Mouse (Mus musculus): ENCODE data around the gene Arhgap28. TPM values are rescaled to one million over a fixed set of nuclear protein-coding genes. Genes with fewer than 3 reads are reported as not detected.
A peak's percentile ranks its signal among the peaks of the same experiment; 100 is the strongest.

Gene Arhgap28
- total RNA-seq, 4 experiments from 2014 or later, result 0.38 to 0.56 (median 0.42) TPM

DNA sequence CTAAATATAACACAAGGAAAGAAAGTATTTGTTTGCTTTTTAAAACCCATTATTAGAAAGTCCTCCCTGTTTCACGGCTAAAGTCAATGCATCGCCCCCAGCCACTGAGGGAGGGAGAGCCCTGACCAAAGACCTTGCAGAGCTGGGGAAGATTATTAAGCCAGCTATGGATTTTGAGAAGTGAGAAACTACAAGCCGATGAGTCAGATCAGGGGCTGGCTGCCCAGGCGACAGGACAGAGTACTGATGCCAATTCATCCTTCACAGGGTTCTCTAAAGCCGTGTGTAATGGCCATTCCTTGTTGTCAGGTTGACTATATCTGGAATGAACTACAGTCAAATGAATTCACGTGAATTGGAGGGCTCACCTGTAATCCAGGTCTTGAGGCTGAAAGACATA lies 62.9 kb downstream of the Arhgap28 start:
- no peak for DNase-seq (ENCODE audit: low spot score in 2 of 2)

DNA sequence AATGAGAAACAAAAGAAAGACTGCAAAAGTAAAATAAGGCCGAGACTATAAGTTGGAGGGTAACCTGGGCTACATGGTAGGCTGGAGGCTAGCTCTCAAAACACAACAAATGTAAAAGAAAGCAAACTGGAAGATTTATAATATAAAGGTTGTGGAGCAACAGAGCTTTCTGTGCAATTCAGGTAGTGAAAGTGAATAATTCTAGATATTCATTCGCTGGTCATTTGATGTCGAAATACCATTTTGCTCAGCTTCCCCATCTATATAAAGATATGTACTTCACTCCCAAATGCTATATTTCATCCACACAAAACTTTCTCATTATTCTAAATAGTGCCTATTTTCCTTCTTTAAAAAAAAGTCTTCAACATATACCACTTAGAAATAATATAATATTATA lies 66.9 kb downstream of the Arhgap28 start:
- no peak for DNase-seq (ENCODE audit: low spot score in 2 of 2)

- no peak for DNase-seq (ENCODE audit: low spot score in 2 of 2)
Measured at GRCm38 (mm10) chr17:67935556-67935955, 68.4 kb downstream of the Arhgap28 start.

DNA sequence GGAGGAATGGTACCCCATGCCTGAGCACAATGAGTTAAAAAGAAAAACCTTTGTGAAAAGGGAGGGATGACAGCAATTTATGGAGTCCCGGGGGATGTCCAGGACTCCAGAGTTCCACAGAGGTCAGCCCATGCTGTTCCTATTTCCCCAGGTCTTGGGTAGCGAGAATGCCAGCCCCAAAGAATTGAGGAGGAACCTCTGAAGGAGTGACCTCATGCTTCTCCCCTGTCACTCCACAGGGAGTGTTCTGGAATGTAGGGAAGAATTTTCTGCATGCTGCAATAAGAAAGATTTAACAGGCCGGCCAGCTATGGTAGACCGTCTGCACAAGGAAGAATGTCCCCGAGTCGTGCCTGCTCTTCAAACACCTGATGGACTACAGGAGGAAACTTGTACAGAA lies 72.5 kb downstream of the Arhgap28 start:
- no peak for DNase-seq (ENCODE audit: low spot score in 2 of 2)

GRCm38 (mm10) chr17:67930957-67931356 lies 73.0 kb downstream of the Arhgap28 start:
- no peak for DNase-seq (ENCODE audit: low spot score in 2 of 2)

GRCm38 (mm10) chr17:67930467-67930866 lies 73.5 kb downstream of the Arhgap28 start:
- DNase-seq (ENCODE audit: low spot score in 2 of 2), result no peak

DNA sequence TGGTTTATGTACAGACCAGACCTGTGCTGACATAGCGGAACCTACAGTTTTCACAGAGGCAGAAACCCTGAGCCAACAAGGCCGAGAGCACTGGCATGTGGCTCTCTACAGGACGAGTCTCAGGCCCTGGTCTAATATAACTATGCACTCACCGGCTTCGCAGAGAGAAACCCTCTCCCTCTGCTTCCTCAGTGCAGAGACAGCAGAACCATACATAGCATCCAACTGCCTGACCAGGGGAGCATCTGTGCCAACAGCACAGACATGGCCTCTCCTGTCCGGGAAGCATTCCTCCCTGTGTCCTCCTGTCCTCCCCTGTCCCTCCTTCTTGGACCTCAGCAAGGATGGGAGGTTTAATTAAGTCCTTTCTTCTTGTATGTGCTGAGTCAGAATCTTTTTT lies 75.6 kb downstream of the Arhgap28 start:
- DNase-seq (ENCODE audit: low spot score in 2 of 2), result no peak

- no peak for DNase-seq (ENCODE audit: low spot score in 2 of 2)
Measured at GRCm38 (mm10) chr17:67927864-67928263, 76.1 kb downstream of the Arhgap28 start.

DNA sequence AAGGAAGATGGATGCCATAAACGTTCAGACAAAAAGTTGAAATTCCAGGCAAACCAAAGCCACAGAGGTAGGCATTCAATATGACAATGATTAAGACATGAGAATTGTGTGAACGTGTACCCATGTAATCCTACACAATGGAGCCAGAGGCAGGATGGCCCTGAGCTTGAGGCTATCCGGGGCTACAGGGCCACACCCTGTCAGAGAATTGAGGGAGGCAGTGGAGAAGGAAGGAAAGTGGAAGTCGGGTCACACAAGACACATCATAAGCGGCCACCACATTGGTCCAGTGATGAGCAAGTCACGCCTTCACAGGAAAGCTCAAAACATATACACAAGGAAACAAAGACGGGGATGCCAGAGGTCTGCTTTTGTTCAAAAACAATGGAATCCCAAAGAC lies 84.0 kb downstream of the Arhgap28 start:
- DNase-seq (ENCODE audit: low spot score in 2 of 2), result no peak

- no peak for DNase-seq (ENCODE audit: low spot score in 2 of 2)
Measured at GRCm38 (mm10) chr17:67918201-67918600, 85.7 kb downstream of the Arhgap28 start.

- DNase-seq (ENCODE audit: low spot score in 2 of 2), result no peak
Measured at GRCm38 (mm10) chr17:67916901-67917300, 87.0 kb downstream of the Arhgap28 start.

GRCm38 (mm10) chr17:67912640-67913039 lies 91.3 kb downstream of the Arhgap28 start:
- DNase-seq (ENCODE audit: low spot score in 2 of 2), result peak in 1 of 2 experiments; percentile 7

GRCm38 (mm10) chr17:67912051-67912450 lies 91.9 kb downstream of the Arhgap28 start:
- DNase-seq (ENCODE audit: low spot score in 2 of 2), result no peak

DNA sequence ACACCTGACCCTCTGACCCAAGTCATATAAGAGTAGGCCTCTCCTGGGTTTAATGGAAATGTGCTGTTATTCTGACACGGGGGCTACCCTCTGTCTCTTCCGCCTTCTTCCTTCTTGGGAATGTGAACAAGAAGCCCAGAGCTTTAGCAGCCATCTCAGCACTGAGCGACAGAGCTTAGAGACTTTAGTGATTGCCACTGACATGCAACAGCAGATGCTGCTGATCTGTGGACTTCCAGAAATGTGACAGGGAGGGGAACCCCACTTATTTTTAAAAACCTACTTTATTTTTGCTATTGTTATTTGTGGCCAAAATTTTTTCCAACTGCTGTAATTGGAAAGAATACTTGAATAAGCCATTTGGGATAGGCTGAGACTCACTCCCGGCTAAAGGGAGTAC lies 95.4 kb downstream of the Arhgap28 start:
- no peak for DNase-seq (ENCODE audit: low spot score in 2 of 2)

DNA sequence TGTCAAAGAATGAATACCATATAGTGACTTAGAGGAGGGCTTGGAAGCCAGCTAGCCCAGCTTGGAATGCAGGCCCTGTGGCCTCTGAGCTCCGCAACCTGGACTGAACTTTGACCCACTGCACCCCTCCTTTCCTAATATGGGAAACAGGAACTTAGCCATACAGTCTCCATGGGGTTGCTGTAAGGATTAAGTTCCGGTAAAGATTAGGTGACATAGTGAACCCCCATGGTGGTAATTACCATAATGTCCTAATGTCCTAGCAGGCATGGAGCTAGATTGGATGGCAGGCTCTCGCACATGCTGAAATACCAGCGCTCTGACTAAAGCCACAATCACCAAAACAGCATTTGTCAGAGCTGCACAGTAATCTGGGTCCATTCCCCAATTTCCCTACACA lies 95.8 kb downstream of the Arhgap28 start:
- DNase-seq (ENCODE audit: low spot score in 2 of 2), result no peak

- no peak for DNase-seq (ENCODE audit: low spot score in 2 of 2)
Measured at GRCm38 (mm10) chr17:67907532-67908054, 96.3 kb downstream of the Arhgap28 start.

DNA sequence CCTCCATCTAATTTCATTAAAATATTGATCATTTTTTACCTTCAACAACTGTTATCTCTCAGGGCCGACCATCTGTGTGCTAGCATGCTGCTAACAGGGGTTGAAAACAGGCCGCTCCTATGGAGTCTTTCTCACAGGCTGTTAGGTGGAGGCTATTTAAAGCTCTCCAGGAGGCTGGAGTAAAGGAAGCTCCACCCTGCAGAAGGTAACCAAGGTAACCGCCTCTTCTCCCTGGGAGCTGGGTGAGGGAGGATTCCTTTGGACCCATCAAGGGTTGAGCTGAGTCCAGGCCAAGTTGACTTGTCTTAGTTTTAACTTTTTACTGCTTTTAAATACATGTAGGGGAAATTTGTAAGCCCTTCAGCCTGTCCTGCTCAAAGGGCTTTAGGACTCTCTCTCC lies 97.7 kb downstream of the Arhgap28 start:
- DNase-seq (ENCODE audit: low spot score in 2 of 2), result no peak

DNA sequence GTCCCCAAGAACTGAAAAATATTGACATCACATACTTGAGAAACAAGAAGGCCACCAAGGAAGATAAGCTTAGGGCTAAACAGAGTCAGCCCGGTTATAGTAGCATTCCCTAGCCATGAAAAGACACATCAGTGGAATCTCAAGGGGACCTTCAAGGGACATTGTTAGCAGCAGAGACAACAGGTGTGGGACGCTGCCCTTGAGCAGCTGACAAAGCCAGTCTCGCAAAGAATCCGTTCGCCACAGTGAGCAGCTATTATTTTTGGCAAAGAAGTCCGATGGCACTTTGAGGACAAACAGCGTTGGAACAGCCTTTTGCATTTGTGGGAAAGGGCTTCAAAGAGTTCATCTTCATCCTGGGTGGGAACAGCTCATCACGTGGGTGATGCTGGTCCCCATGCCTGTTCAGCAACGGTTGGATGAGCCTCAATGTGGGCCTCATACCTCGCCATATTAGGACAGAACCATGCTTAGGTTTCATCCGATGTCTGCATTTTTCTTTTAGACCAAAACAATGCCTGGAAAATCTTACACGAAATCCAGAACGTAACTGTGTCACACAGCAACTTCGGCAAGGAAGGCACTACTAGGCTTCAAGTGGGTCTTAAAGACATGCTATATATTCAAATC lies 99.5 kb downstream of the Arhgap28 start:
- no peak for DNase-seq (ENCODE audit: low spot score in 2 of 2)

GRCm38 (mm10) chr17:67902847-67903246 lies 101.1 kb downstream of the Arhgap28 start:
- DNase-seq (ENCODE audit: low spot score in 2 of 2), result no peak

GRCm38 (mm10) chr17:67901161-67901560 lies 102.8 kb downstream of the Arhgap28 start:
- no peak for DNase-seq (ENCODE audit: low spot score in 2 of 2)

DNA sequence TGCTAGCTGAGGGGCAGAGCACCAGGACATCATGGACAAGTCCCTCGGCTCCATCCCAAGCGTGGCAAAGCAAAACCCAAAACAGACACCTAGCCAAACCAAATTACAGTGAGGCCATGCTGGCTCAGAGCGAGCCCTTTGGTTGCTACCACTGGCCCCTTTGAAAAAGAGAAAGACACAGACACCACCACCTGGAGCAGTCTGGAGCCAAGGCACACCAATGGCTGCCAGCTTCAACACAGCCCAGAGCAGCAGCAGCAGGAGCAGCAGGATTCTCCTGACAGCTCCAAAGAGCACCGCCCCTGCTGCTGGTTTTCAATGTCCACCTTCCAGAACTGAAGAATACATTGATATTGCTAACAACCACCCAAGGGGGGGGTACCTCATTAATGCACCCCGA lies 104.5 kb downstream of the Arhgap28 start:
- no peak for DNase-seq (ENCODE audit: low spot score in 2 of 2)

- DNase-seq (ENCODE audit: low spot score in 2 of 2), result no peak
Measured at GRCm38 (mm10) chr17:67896413-67896812, 107.5 kb downstream of the Arhgap28 start.

DNA sequence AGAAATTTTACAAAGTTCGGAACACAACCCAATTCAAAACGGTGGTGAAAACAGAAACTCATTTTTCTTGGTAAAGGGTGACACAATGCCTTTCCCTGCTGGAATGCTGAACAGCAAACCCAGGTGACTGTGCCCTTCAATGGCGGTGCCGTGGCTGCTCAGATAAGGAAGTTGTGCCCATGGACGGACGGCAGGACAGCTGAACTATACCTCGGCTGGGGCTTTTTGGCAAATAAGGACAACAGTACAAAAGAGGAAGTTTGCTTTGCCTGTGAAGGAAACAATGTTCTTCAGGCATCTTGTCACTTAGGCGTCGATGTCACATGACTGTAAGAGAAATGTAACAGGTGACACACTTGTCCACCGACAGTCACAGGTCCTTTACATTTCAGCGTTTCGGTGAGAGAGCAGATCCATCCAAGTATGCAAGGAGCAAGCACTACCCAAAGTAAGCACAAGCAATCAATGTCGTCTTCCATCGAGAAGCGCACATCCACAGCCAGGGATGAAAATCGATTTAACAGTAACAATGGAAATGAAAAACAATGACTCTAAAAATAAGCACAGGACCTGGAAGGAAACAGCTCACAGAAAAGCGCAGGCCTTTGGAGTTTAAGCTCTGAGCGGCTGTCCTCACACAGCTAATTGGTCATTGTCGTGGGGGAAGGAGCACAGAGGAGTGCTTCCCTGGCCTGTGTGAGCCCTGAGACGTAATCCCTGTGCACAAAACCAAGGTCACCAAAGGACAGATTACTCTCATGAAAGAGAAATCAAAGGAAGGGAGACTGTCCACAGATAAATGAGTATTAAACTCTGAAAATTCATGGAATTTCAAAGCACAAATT lies 114.2 kb downstream of the Arhgap28 start:
- no peak for DNase-seq (ENCODE audit: low spot score in 2 of 2)

Data from gastrocnemius, adult 8-10 months (tissue).